ENCODE assay signal across 18 mouse cellular contexts in genomic region chr16:57431294-57431693, GRCm38 (mm10).
DNase-seq lines count a peak whose midpoint lies in the region; ATAC-seq lines count a peak whose summit lies in the region.
"Had no signal": no experiment of that assay in that cellular context is flagged by ENCODE, and none has a peak within 500 bp of the region (broad histone marks: within the 10 kb centered on the region; RNA-seq: fewer than 3 reads in every experiment).

No protein-coding gene starts in this region.

- peak; percentile 22 for ATAC-seq in CD4-positive, CD25-positive, alpha-beta regulatory T cell, adult 4 months
- ATAC-seq in common myeloid progenitor, adult 5-6 weeks (replicated peaks; ENCODE audit: low read depth, poor library complexity, severe bottlenecking): peak; percentile 40
- ATAC-seq in megakaryocyte, adult 5-6 weeks (ENCODE audit: poor library complexity, severe bottlenecking): peak; percentile 60; the same call in 1 of the 2 replicates
- ATAC-seq: activated CD4-positive, CD25-positive, alpha-beta regulatory T cell, adult 4 months; forebrain, embryonic 14.5 days; hindbrain, embryonic 16.5 days; intestine, embryonic 15.5 days; Patski had no signal

- DNase-seq in naive thymus-derived CD4-positive, alpha-beta T cell, adult 2 months (ENCODE audit: low read depth): peak; percentile 29
- DNase-seq in gastrocnemius, postnatal 25 days: no peak
- no peak for DNase-seq in left cerebral cortex, adult 8-10 months (ENCODE audit: low spot score in 2 of 2)
- no peak for DNase-seq in heart, adult 18-20 months
- DNase-seq: adrenal gland, postnatal 14 days; cerebellum, adult 11-12 months; cerebellum, adult 9-11 months; embryo, embryonic 11 days; heart, postnatal 10 days; heart, postnatal 4 days had no signal
